Mouse (Mus musculus) brown adipose tissue, adult 24 weeks (tissue): ENCODE measurements around the gene Cdkl4. TPM values are rescaled to one million over a fixed set of nuclear protein-coding genes. Genes with fewer than 3 reads are reported as not detected.

Experiments used
- H3K27ac ChIP-seq: fragments of 200-500 bp; replicated peaks from 2 replicates; pipeline ENCODE4 v1.5.1; 2012; ENCODE audit warnings: low read depth, mild to moderate bottlenecking, low read length
- H3K4me1 ChIP-seq: fragments of 200-500 bp; 2 replicates; pipeline ENCODE4 v1.6.1; 2012; ENCODE audit warnings: low read length, mixed read lengths; ENCODE audit not compliant: control insufficient read depth, insufficient read depth, insufficient read length
- H3K4me3 ChIP-seq: fragments of 200-500 bp; 2 replicates; pipeline ENCODE4 v1.5.1; 2012; ENCODE audit warnings: low read depth, mild to moderate bottlenecking, low read length, moderate library complexity; ENCODE audit not compliant: insufficient read depth
- polyA plus RNA-seq: library from polyadenylated mRNA; stranded (reverse); fragments of >200 nt; gene quantifications from 2 replicates; pipeline ENCODE4 v1.2.4, GENCODE M21; 2012; ENCODE audit not compliant: missing spikeins, insufficient read depth, insufficient read length

Gene Cdkl4
- polyA plus RNA-seq, 1 experiment = not detected

- H3K27ac ChIP-seq = no peak overlapping the region
- no peaks in the 10 kb centered on the region for H3K4me1 ChIP-seq
- H3K4me3 ChIP-seq = no peak overlapping the region
These were observed 84.8 kb downstream of the Cdkl4 start for GRCm38 (mm10) chr17:80492811-80493210.

DNA sequence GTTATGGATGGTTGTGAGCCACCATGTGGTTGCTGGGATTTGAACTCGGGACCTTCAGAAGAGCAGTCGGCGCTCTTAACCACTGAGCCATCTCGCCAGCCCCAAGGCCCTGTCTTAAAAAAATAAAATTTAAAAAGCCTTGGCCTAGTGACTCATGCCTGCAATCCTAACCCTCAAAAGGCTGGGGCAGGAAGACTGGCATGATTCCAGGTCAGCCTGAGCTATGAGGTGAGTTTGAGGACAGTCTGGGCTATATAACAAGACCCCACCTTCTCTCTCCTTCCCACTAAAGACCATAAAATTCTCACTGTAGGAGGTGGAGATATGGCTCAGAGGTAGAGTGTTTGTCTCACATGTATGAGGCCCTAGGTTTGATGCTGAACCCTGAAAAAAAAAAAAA lies 85.3 kb downstream of the Cdkl4 start:
- H3K27ac ChIP-seq = no peak overlapping the region
- H3K4me3 ChIP-seq = no peak overlapping the region
- no peaks in the 10 kb centered on the region for H3K4me1 ChIP-seq

DNA sequence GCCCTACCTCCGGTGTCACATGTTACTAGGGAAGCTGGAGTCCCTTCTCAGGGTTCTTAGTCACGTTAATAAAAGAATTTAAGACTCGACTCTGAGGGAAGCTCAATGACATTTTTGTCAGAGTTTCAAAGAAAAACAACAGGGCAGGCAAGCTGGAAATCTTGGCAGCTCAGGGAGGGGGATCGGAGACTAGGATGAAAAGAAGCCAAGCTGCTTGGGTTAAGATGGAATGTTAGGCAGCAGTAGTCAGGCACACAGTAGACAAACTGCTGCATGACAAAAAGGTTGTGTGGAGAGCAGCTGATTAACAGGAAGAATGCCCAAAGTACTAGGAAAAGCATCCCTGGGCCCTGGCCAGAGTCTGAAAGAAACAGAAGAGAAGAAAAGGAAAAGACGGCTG lies 87.4 kb downstream of the Cdkl4 start:
- H3K27ac ChIP-seq = no peak overlapping the region
- no peaks in the 10 kb centered on the region for H3K4me1 ChIP-seq
- H3K4me3 ChIP-seq = no peak overlapping the region

GRCm38 (mm10) chr17:80488918-80489317 lies 88.7 kb downstream of the Cdkl4 start:
- no peaks in the 10 kb centered on the region for H3K4me1 ChIP-seq
- no peak overlapping the region for H3K4me3 ChIP-seq
- H3K27ac ChIP-seq = no peak overlapping the region

GRCm38 (mm10) chr17:80485160-80485559 lies 92.5 kb downstream of the Cdkl4 start:
- H3K4me1 ChIP-seq = peaks cover 4% of the 10 kb centered on the region; the same call in 1 of the 2 replicates
- no peak overlapping the region for H3K27ac ChIP-seq
- no peak overlapping the region for H3K4me3 ChIP-seq

- Histone ChIP-seq H3K4me3 (peak overlapping the region; percentile 73), H3K4me1 (peaks cover 4% of the 10 kb centered on the region; the same call in 1 of the 2 replicates), H3K27ac (no peak overlapping the region)
These were observed 96.8 kb downstream of the Cdkl4 start for GRCm38 (mm10) chr17:80480855-80481224.

DNA sequence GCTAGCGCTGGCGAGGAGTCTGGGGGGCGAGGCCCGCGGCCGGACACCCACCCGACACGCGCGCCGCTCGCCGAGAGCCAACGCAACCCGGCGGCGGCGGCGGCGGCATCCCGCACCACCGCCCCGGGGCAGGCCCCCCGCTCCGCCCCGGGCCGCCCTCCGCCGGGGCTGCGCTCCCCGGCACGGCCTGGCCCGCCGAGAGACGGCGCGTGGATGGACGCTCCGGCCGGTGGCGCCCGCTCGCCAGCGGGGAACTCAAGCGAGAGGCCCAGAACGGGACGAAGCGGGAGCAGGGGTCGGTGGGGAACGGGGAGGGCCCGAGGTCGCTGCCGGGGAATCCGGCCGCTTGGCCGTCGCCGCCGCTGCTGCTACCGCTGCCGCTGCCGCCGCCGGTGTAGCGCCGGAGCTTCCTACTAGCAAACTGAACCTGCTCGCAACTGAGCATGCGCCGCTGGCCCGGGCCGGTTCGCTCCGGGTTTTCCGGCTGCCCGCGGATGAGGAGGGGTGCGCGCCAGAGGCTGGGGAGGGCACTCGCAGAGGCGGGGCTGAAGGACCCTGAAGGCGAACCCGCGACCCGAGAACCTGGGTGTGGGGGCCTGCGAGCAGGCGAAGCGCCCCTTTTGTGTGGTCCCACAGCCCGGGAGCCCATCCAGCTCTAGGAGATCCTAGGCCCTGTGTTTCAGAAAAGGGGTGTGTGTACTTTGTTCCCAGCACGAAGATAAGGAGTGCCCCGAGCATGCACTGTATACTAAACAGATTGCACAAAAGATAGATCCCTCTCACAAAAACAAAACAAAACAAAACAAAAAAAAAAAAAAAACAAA lies 97.4 kb downstream of the Cdkl4 start, which contains the start of gene Sos1:
Gene Sos1, minus strand, starts transcription at position 423 of the 824 bp plus-strand sequence.
- Histone ChIP-seq H3K4me3 (peak within 1 kb of the TSS; percentile 73), H3K4me1 (peaks cover 4% of the 10 kb centered on the region; the same call in 1 of the 2 replicates), H3K27ac (peak within 1 kb of the TSS; percentile 71)

GRCm38 (mm10) chr17:80479295-80480030 lies 98.2 kb downstream of the Cdkl4 start:
- peak overlapping the region; percentile 71 for H3K27ac ChIP-seq
- peaks cover 4% of the 10 kb centered on the region; the same call in 1 of the 2 replicates for H3K4me1 ChIP-seq
- peak overlapping the region; percentile 73 for H3K4me3 ChIP-seq

DNA sequence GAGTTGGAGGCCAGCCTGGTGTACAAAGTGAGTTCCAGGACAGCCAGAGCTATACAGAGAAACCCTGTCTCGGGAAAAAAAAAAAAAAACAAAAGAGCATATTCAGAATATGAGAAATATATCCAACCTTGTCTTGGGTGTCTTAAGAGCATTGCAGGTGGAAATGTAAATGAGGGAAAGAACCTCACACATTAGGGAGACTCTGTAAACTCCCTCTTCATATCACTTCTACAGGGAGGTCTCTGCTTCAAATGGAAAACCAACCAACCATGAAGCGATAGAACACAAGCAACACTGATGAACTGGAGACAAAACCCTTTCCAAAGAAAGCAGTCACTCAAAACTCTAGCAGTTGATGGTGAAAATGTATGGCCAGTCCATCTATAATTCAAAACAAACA lies 99.9 kb downstream of the Cdkl4 start:
- no peak overlapping the region for H3K4me3 ChIP-seq
- H3K27ac ChIP-seq = no peak overlapping the region
- H3K4me1 ChIP-seq = 0 out of 2 replicates have a peak, but pooled peaks cover 4% of the 10 kb centered on the region

DNA sequence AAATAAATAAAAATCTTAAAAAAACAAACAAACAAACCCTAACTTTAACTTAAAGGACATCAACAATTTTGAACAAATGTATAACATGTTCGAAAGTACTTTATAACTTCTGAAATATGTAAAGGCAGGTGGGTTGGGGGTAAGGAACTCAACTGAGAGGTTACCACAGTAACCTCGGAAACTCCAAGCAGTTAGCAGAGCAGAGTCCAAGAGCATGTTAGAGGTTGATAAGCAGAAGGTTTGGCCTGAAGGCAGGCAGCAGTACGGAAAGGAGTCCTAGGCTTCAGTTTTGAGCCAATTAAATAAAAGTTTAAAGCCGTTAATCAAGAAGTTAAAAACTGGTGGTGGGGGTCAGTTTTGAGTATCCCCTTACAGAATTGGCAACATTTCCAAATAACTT lies 101.1 kb downstream of the Cdkl4 start:
- Histone ChIP-seq H3K27ac (no peak overlapping the region), H3K4me3 (no peak overlapping the region)

More for the DNA sequence above, 101.1 kb downstream of the Cdkl4 start:
- H3K4me1 ChIP-seq = peaks cover 7% of the 10 kb centered on the region; the same call in 1 of the 2 replicates

Other genes starting within 250 kb of the Cdkl4 start
- not detected in 2 replicates for gene Gm10190, start 204.3 kb downstream of the Cdkl4 start, polyA plus RNA-seq
- 8.2 and 9.8 TPM in 2 replicates for gene Sos1, start 97.4 kb downstream of the Cdkl4 start, polyA plus RNA-seq
- 16.6 and 16.9 TPM in 2 replicates for gene Map4k3, start 150.7 kb upstream of the Cdkl4 start, polyA plus RNA-seq